Mouse (Mus musculus): ENCODE data around the gene Chmp4b. TPM values are rescaled to one million over a fixed set of nuclear protein-coding genes. Genes with fewer than 3 reads are reported as not detected.

Chmp4b gene
- polyA plus RNA-seq, 1 experiment from 2014 or later = 27.9 TPM

DNA sequence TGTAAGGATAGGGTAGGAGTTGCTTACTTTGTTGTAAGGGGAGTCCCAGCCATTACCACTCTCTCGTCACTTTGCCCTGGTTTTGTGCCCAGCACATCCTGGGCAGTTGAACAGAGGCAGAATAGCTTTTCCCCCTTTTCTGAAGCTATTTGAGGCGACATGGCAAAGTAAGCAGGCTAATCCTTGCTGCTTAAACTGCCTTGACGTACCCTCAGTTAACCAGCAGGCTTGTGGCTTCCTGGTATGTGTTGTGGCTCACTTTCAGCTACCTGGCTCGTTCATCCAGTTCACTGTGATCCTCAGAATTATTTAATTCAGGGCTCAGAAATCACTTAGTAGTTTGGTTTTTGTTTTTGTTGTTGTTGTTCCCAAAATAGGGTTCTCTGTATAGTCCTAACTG, 19.2 kb downstream of the Chmp4b start:
- H3K27me3 ChIP-seq = no peaks in the 10 kb centered on the region
- 83% methylated on average over 4 of the region's 4 CpGs for WGBS
- H3K4me2 ChIP-seq (replicated peaks) = no peak overlapping the region
- H3K9me3 ChIP-seq = no peaks in the 10 kb centered on the region
- H3K4me3 ChIP-seq = no peak overlapping the region
- 0 out of 2 replicates have a peak, but pooled peaks cover 10% of the 10 kb centered on the region for H3K36me3 ChIP-seq
- 0 out of 2 replicates have a peak, but pooled peaks cover 4% of the 10 kb centered on the region for H3K4me1 ChIP-seq
- no peak overlapping the region for H3K9ac ChIP-seq (replicated peaks)
- no peak overlapping the region for H3K27ac ChIP-seq (replicated peaks)
- ATAC-seq (ENCODE audit: low FRiP score, low read depth) = no peak

GRCm38 (mm10) chr2:154674008-154674407, 22.5 kb downstream of the Chmp4b start:
- Histone ChIP-seq H3K9me3 (no peaks in the 10 kb centered on the region), H3K36me3 (0 out of 2 replicates have a peak, but pooled peaks cover 5% of the 10 kb centered on the region), H3K27me3 (no peaks in the 10 kb centered on the region), H3K4me3 (no peak overlapping the region), H3K4me2 (replicated peaks) (no peak overlapping the region), H3K4me1 (peaks cover 23% of the 10 kb centered on the region), H3K9ac (replicated peaks) (no peak overlapping the region), H3K27ac (replicated peaks) (no peak overlapping the region)
- ATAC-seq (ENCODE audit: low FRiP score, low read depth) = no peak
- WGBS = 88% methylated on average over 4 of the region's 4 CpGs

- no peaks in the 10 kb centered on the region for H3K27me3 ChIP-seq
- H3K4me1 ChIP-seq = peaks cover 32% of the 10 kb centered on the region
- no peaks in the 10 kb centered on the region for H3K9me3 ChIP-seq
- H3K4me2 ChIP-seq (replicated peaks) = peak overlapping the region; percentile 47
- 0 out of 2 replicates have a peak, but pooled peaks cover 5% of the 10 kb centered on the region for H3K36me3 ChIP-seq
- peak overlapping the region; percentile 21 for H3K9ac ChIP-seq (replicated peaks)
- peak; percentile 82 for ATAC-seq (ENCODE audit: low FRiP score, low read depth)
- peak overlapping the region; percentile 87 for H3K27ac ChIP-seq (replicated peaks)
- WGBS = 57% methylated on average over 19 of the region's 19 CpGs
- peak overlapping the region; percentile 19 for H3K4me3 ChIP-seq
These were observed 25.4 kb downstream of the Chmp4b start for GRCm38 (mm10) chr2:154676653-154677609.

GRCm38 (mm10) chr2:154677651-154678139, 26.2 kb downstream of the Chmp4b start:
- Histone ChIP-seq H3K4me1 (peaks cover 37% of the 10 kb centered on the region), H3K27ac (replicated peaks) (peak overlapping the region; percentile 87), H3K4me2 (replicated peaks) (peak overlapping the region; percentile 47), H3K9ac (replicated peaks) (peak overlapping the region; percentile 21; the same call in 1 of the 2 replicates), H3K27me3 (no peaks in the 10 kb centered on the region), H3K9me3 (no peaks in the 10 kb centered on the region), H3K36me3 (0 out of 2 replicates have a peak, but pooled peaks cover 2% of the 10 kb centered on the region), H3K4me3 (peak overlapping the region; percentile 19; the same call in 1 of the 2 replicates)
- ATAC-seq (ENCODE audit: low FRiP score, low read depth) = peak; percentile 42
- 12% methylated on average over 10 of the region's 10 CpGs for WGBS

- no peak for ATAC-seq (ENCODE audit: low FRiP score, low read depth)
- no peak overlapping the region for H3K9ac ChIP-seq (replicated peaks)
- no peak overlapping the region for H3K4me2 ChIP-seq (replicated peaks)
- no peaks in the 10 kb centered on the region for H3K36me3 ChIP-seq
- no peaks in the 10 kb centered on the region for H3K9me3 ChIP-seq
- no peak overlapping the region for H3K27ac ChIP-seq (replicated peaks)
- 89% methylated on average over 3 of the region's 3 CpGs for WGBS
- H3K4me1 ChIP-seq = peaks cover 40% of the 10 kb centered on the region
- H3K4me3 ChIP-seq = no peak overlapping the region
- no peaks in the 10 kb centered on the region for H3K27me3 ChIP-seq
These were observed 27.5 kb downstream of the Chmp4b start for GRCm38 (mm10) chr2:154678995-154679394.

GRCm38 (mm10) chr2:154680337-154680736, 28.8 kb downstream of the Chmp4b start:
- Histone ChIP-seq H3K36me3 (no peaks in the 10 kb centered on the region), H3K4me3 (no peak overlapping the region), H3K9me3 (no peaks in the 10 kb centered on the region), H3K27ac (replicated peaks) (no peak overlapping the region), H3K27me3 (no peaks in the 10 kb centered on the region), H3K4me2 (replicated peaks) (no peak overlapping the region), H3K9ac (replicated peaks) (no peak overlapping the region), H3K4me1 (peaks cover 39% of the 10 kb centered on the region)
- no peak for ATAC-seq (ENCODE audit: low FRiP score, low read depth)
- 91% methylated on average over 2 of the region's 2 CpGs for WGBS

DNA sequence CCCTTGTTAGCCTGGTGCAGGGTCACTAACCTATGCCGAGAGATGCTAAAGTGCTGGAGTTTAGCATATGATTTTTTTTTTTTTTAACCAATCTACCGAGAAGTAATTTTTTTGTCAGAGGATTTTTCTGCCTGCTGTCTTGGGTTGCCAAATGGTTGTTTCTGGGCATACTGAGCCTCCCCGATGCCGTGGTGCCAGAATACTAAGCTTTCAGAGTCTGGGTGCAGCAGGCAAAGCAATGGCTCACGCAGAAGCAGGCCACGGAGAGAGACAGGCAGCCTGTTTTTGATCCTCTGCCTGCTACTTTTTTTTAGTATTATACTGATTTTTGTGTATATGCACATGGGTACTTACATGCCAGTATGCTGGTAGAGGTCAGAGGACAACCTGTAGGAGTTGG, 29.4 kb downstream of the Chmp4b start:
- no peaks in the 10 kb centered on the region for H3K9me3 ChIP-seq
- no peaks in the 10 kb centered on the region for H3K36me3 ChIP-seq

DNA sequence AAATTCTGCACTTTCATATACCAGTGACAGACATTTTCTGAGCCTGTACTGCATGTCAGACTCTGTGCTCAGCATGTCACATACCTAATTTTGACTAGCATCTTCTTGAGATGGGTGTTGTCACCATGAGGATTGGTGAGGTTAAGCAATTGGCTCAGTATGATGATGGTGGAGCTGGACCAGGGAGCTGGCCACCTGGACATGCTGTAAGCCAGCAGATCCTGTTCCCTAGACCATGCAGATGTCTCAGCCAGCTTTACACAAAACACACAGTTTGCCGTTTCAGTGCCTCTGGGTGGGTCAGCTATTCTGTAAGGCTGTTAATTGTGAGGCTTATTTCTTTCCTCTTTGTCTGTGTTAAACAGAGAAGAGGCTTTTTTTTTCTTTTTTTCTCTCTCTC, 31.2 kb downstream of the Chmp4b start:
- Histone ChIP-seq H3K27ac (replicated peaks) (peak overlapping the region; percentile 46), H3K9ac (replicated peaks) (no peak overlapping the region), H3K4me2 (replicated peaks) (no peak overlapping the region), H3K4me1 (peaks cover 27% of the 10 kb centered on the region), H3K4me3 (no peak overlapping the region), H3K27me3 (no peaks in the 10 kb centered on the region), H3K9me3 (no peaks in the 10 kb centered on the region), H3K36me3 (no peaks in the 10 kb centered on the region)
- no peak for ATAC-seq (ENCODE audit: low FRiP score, low read depth)
- 50% methylated on average over 1 of the region's 1 CpGs for WGBS

More for the DNA sequence above, 29.4 kb downstream of the Chmp4b start:
- WGBS = 93% methylated on average over 6 of the region's 6 CpGs
- H3K27me3 ChIP-seq = no peaks in the 10 kb centered on the region
- peaks cover 39% of the 10 kb centered on the region for H3K4me1 ChIP-seq
- H3K4me2 ChIP-seq (replicated peaks) = no peak overlapping the region
- no peak overlapping the region for H3K27ac ChIP-seq (replicated peaks)
- no peak for ATAC-seq (ENCODE audit: low FRiP score, low read depth)
- H3K9ac ChIP-seq (replicated peaks) = 0 out of 2 replicates have a peak overlapping the region, but pooled peaks have one; percentile 6
- H3K4me3 ChIP-seq = no peak overlapping the region

DNA sequence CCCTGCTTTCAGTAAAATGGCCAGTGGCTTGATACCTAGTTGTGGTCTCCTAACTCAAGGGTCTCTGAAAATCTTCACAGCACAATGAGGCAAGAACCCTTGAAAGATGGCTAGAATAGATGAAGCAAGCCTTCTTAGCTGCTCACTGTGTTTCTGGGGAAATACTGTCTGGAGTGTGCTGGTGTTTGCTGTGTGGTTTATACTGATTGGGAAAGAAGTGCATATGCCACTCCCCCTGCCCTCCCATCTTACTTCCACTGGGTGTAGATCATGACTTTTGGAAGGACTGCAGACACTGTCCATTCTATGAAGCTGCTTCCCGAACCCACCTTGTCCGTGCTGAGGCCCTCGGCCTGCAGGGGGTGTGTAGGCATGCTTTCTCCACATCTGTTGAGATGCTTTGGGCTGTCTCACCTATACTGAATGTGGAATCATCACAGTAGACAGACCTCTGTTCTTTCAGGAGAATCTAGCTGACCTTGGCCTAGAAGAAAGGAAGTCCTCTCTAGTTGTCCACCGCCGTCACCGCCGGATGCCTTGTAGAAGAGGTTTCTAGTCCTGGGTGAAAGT, 33.5 kb downstream of the Chmp4b start:
- Histone ChIP-seq H3K27ac (replicated peaks) (no peak overlapping the region), H3K27me3 (no peaks in the 10 kb centered on the region), H3K4me1 (peaks cover 20% of the 10 kb centered on the region), H3K36me3 (peaks cover 8% of the 10 kb centered on the region), H3K4me3 (no peak overlapping the region), H3K9ac (replicated peaks) (no peak overlapping the region), H3K9me3 (no peaks in the 10 kb centered on the region), H3K4me2 (replicated peaks) (no peak overlapping the region)
- WGBS = 95% methylated on average over 7 of the region's 7 CpGs
- no peak for ATAC-seq (ENCODE audit: low FRiP score, low read depth)

- Histone ChIP-seq H3K9me3 (no peaks in the 10 kb centered on the region), H3K27me3 (no peaks in the 10 kb centered on the region), H3K27ac (replicated peaks) (no peak overlapping the region), H3K9ac (replicated peaks) (no peak overlapping the region), H3K4me3 (no peak overlapping the region), H3K4me2 (replicated peaks) (no peak overlapping the region), H3K4me1 (peaks cover 20% of the 10 kb centered on the region), H3K36me3 (peaks cover 15% of the 10 kb centered on the region)
- 89% methylated on average over 3 of the region's 3 CpGs for WGBS
- ATAC-seq (ENCODE audit: low FRiP score, low read depth) = no peak
These were observed 34.3 kb downstream of the Chmp4b start for GRCm38 (mm10) chr2:154685772-154686171.

DNA sequence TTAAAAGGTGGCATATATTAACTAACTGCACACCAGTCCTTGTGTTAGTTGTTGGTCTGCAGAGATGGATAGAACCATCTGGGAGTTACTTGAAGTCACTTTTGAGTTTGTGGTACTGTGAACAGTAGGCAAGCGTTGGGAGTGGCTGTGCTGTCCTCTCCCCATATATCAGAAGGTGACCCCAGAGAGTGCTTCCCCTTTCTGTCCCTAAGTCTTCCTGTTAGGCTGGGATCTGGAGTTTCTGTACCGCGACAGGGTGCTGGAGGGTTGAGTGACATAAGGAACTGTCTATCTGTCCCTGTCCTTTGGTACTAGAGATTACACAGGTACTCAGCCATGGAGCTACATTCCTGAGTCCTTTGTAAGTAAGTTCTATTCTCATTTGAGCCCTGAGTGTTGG, 35.3 kb downstream of the Chmp4b start:
- WGBS = 89% methylated on average over 3 of the region's 3 CpGs

GRCm38 (mm10) chr2:154689391-154689790, 37.9 kb downstream of the Chmp4b start:
- no peak for ATAC-seq (ENCODE audit: low FRiP score, low read depth)
- no peak overlapping the region for H3K27ac ChIP-seq (replicated peaks)
- no peak overlapping the region for H3K4me3 ChIP-seq
- H3K9me3 ChIP-seq = no peaks in the 10 kb centered on the region
- H3K27me3 ChIP-seq = no peaks in the 10 kb centered on the region
- 95% methylated on average over 14 of the region's 14 CpGs for WGBS
- H3K4me1 ChIP-seq = no peaks in the 10 kb centered on the region
- no peak overlapping the region for H3K9ac ChIP-seq (replicated peaks)
- no peak overlapping the region for H3K4me2 ChIP-seq (replicated peaks)
- peaks cover 46% of the 10 kb centered on the region for H3K36me3 ChIP-seq

More for the DNA sequence above, 35.3 kb downstream of the Chmp4b start:
- Histone ChIP-seq H3K27me3 (no peaks in the 10 kb centered on the region), H3K27ac (replicated peaks) (no peak overlapping the region), H3K4me3 (no peak overlapping the region), H3K36me3 (peaks cover 22% of the 10 kb centered on the region), H3K9me3 (no peaks in the 10 kb centered on the region), H3K4me2 (replicated peaks) (no peak overlapping the region), H3K4me1 (peaks cover 11% of the 10 kb centered on the region; the same call in 1 of the 2 replicates), H3K9ac (replicated peaks) (no peak overlapping the region)
- no peak for ATAC-seq (ENCODE audit: low FRiP score, low read depth)

Data from midbrain, embryonic 12.5 days (tissue).